Mouse (Mus musculus) intestine, embryonic 14.5 days (tissue): Measurements from ENCODE around the gene Kcne1l. TPM values are rescaled to one million over a fixed set of nuclear protein-coding genes. Genes with fewer than 3 reads are reported as not detected.

Experiments
- ATAC-seq: fragments of 200-750 bp; cut with Nextera tagmentation; replicated peaks from 2 replicates; pipeline ENCODE4 v1.8.0; 2017; ENCODE audit warnings: low read depth, moderate number of reproducible peaks, moderate TSS enrichment, moderate library complexity; ENCODE audit not compliant: low FRiP score, low TSS enrichment
- DNase-seq: peaks from one replicate; pipeline ENCODE4 v3.0.0-alpha.2; 2018; ENCODE audit warnings: low spot score
- H3K27ac ChIP-seq: fragments of 300-500 bp; sonication (generic); 2 replicates; pipeline ENCODE4 v1.5.1; 2014; ENCODE audit warnings: low read depth, mild to moderate bottlenecking, control low read depth
- H3K27me3 ChIP-seq: fragments of 300-500 bp; sonication (generic); replicated peaks from 2 replicates; pipeline ENCODE4 v1.6.1; 2014; ENCODE audit warnings: low read length, control low read depth; ENCODE audit not compliant: control insufficient read depth, insufficient read depth
- H3K36me3 ChIP-seq: fragments of 300-500 bp; sonication (generic); 2 replicates; pipeline ENCODE4 v1.6.1; 2014; ENCODE audit warnings: low read length, control low read depth; ENCODE audit not compliant: control insufficient read depth, insufficient read depth
- H3K4me1 ChIP-seq: fragments of 300-500 bp; sonication (generic); replicated peaks from 2 replicates; pipeline ENCODE4 v1.6.1; 2014; ENCODE audit warnings: low read length, control low read depth, mixed read lengths; ENCODE audit not compliant: control insufficient read depth, insufficient read depth
- H3K4me2 ChIP-seq: fragments of 300-500 bp; sonication (generic); 2 replicates; pipeline ENCODE4 v1.6.1; 2014; ENCODE audit warnings: low read length
- H3K4me3 ChIP-seq: fragments of 300-500 bp; sonication (generic); 2 replicates; pipeline ENCODE4 v1.5.1; 2014; ENCODE audit warnings: low read depth, low read length, control low read depth, mixed read lengths
- H3K9ac ChIP-seq: fragments of 300-500 bp; sonication (generic); 2 replicates; pipeline ENCODE4 v1.6.1; 2014; ENCODE audit warnings: mild to moderate bottlenecking, low read length
- H3K9me3 ChIP-seq: fragments of 300-500 bp; sonication (generic); 2 replicates; pipeline ENCODE4 v1.6.1; 2016; ENCODE audit warnings: low read length, control low read depth; ENCODE audit not compliant: control insufficient read depth
- WGBS: fragments of 180-500 bp; shearing (Covaris S2); extraction: QIAGEN DNeasy Blood & Tissue Kit; methylation state at CpG from one replicate; pipeline ENCODE4 v1.1.7; 2014; 5-methylcytosine and 5-hydroxymethylcytosine counted together
- polyA plus RNA-seq: library from polyadenylated mRNA; unstranded; fragments of >200 nt; fragmentation: Nextera tagmentation; extraction: Ambion mirVana; gene quantifications from 2 replicates; pipeline ENCODE4 v1.2.1, GENCODE M21; 2014

The Kcne1l gene
- polyA plus RNA-seq, result 47.4 and 56.4 TPM in 2 replicates

DNA sequence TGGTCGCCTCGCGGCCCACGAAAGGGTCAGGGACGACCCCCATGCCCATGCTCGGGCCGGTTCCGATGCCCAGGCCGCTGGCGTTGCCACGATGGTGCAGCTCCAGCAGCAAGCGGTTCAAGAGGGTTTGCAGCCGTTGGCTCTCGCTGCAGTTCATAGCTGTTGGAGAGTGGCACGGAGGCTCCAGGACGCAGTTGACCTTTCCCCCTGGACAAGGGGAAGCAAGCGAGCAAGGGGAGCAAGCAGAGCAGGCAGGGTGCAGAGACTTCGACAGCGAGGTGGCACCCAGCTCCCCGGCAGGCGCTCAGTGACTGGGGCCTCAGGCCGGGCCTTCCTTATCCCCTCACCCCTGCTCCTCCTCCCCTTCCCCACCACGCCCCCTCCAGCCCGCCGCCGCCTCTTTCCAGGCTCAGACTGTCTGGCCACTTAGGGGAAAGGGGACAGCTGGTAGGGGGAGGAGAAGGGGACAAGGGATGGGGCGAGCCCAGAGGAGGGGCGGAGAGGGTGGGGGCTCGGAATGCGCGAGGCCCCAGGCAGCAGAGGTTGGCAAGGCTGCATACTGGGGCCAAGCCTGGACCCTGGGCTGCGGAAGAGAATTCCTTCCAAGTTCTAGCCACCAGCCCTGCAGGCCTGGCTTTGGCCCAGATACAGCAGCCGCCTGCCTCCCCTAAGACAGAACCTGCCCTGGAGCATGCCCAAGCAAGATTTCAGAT, at the start of gene Kcne1l:
Gene Kcne1l (minus strand): TSS at position 426 of the 713 bp plus-strand sequence.
- Histone ChIP-seq H3K4me3 (peak within 1 kb of the TSS; percentile 25), H3K27ac (no peak within 1 kb of the TSS), H3K9ac (0 out of 2 replicates have a peak within 1 kb of the TSS, but pooled peaks have one; percentile 7), H3K4me2 (peak within 1 kb of the TSS; percentile 50), H3K9me3 (no peaks in the 10 kb centered on the region), H3K27me3 (peaks cover 9% of the 10 kb centered on the region), H3K4me1 (no peaks in the 10 kb centered on the region; the same call in 1 of the 2 replicates), H3K36me3 (no peaks in the 10 kb centered on the region)
- ATAC-seq, result peak; percentile 53
- WGBS, result 18% methylated on average over 32 of the region's 33 CpGs
- DNase-seq, result peak; percentile 54

GRCm38 (mm10) chrX:142336207-142336606, 30.1 kb upstream of the Kcne1l start:
- no peaks in the 10 kb centered on the region for H3K27me3 ChIP-seq
- no peak overlapping the region for H3K9ac ChIP-seq
- H3K4me3 ChIP-seq, result no peak overlapping the region
- H3K9me3 ChIP-seq, result no peaks in the 10 kb centered on the region
- H3K4me2 ChIP-seq, result no peak overlapping the region
- ATAC-seq (no peak), DNase-seq (no peak)
- no peak overlapping the region for H3K27ac ChIP-seq
- WGBS, result 94% methylated on average over 6 of the region's 6 CpGs
- no peaks in the 10 kb centered on the region for H3K36me3 ChIP-seq
- no peaks in the 10 kb centered on the region for H3K4me1 ChIP-seq

- 89% methylated on average over 5 of the region's 5 CpGs for WGBS
- no peak for ATAC-seq
- no peak overlapping the region for H3K4me2 ChIP-seq
- no peak overlapping the region for H3K9ac ChIP-seq
- H3K27ac ChIP-seq, result no peak overlapping the region
- H3K9me3 ChIP-seq, result no peaks in the 10 kb centered on the region
- H3K4me3 ChIP-seq, result no peak overlapping the region
- no peaks in the 10 kb centered on the region for H3K27me3 ChIP-seq
- no peak for DNase-seq
- no peaks in the 10 kb centered on the region for H3K36me3 ChIP-seq
- no peaks in the 10 kb centered on the region for H3K4me1 ChIP-seq
Measured at GRCm38 (mm10) chrX:142335502-142335901, 29.4 kb upstream of the Kcne1l start.

DNA sequence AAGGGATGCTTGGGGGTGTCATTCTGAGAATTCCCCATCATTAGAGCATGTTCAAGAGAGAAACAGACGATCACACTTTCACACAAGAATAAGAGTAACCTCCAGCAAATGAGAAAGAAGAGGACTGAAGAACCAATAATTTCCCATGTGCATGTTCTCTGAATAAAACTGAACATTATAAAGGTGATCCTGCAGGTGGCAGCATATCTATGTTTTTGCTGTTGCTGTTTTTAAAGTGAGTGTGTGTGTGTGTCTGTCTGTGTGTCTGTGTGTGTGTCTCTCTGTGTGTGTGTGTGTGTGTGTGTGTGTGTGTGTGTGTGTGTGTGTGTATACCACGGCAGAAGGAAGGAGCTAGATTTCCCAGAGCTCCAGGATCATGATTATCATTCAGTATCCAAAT, 19.7 kb upstream of the Kcne1l start:
- Histone ChIP-seq H3K4me2 (no peak overlapping the region), H3K9me3 (no peaks in the 10 kb centered on the region), H3K4me3 (no peak overlapping the region), H3K27me3 (no peaks in the 10 kb centered on the region), H3K36me3 (no peaks in the 10 kb centered on the region), H3K27ac (no peak overlapping the region), H3K9ac (no peak overlapping the region), H3K4me1 (no peaks in the 10 kb centered on the region)
- DNase-seq, result no peak
- WGBS, result 64% methylated on average over 2 of the region's 2 CpGs
- ATAC-seq, result no peak

DNA sequence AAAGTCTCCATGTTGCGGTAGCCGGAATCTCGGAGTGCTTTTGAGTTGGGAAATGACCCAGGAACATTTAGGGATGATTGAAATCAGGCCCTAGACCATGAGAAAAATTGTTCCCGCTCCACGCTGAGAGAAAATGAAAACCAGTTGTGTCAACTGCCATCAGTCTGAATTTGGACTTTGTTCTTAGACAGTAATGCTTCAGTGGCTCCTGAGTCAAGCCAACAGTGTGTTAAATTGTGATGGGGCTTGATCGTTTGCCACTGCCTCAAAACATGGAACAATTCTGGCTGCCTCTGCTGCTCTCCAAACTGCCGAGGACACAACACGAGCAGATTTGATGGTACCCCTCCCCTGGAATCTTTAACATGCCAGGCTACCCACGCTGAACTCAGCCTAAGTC, 10.0 kb upstream of the Kcne1l start:
- WGBS, result 78% methylated on average over 9 of the region's 9 CpGs
- ATAC-seq, result no peak

DNA sequence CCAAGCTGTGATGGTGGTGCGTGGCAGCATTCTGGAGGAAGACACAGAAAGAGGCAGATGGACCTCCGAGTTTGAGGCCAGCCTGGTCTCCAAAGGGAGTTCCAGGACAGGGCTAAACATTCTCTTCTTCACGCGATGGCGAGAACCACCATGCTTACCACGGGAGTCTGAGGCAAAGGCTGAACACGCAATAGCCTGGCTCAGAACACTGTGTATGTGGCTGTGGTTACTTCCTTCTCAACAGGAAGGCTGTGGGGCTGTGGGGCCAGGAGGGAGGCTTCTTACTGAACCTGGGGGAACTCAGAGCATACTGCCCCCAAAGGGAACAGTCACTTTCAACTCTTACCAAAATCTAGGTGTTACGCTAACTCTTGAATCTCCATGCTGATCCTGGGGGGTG, 9.2 kb upstream of the Kcne1l start:
- no peaks in the 10 kb centered on the region for H3K9me3 ChIP-seq
- no peak for ATAC-seq
- WGBS, result 80% methylated on average over 8 of the region's 8 CpGs

More for the DNA sequence above, 10.0 kb upstream of the Kcne1l start:
- DNase-seq, result no peak
- no peaks in the 10 kb centered on the region for H3K36me3 ChIP-seq
- no peak overlapping the region for H3K9ac ChIP-seq
- no peak overlapping the region for H3K4me3 ChIP-seq
- no peaks in the 10 kb centered on the region for H3K4me1 ChIP-seq
- H3K27me3 ChIP-seq, result 0 out of 2 replicates have a peak, but pooled peaks cover 2% of the 10 kb centered on the region
- no peak overlapping the region for H3K4me2 ChIP-seq
- no peak overlapping the region for H3K27ac ChIP-seq
- no peaks in the 10 kb centered on the region for H3K9me3 ChIP-seq

DNA sequence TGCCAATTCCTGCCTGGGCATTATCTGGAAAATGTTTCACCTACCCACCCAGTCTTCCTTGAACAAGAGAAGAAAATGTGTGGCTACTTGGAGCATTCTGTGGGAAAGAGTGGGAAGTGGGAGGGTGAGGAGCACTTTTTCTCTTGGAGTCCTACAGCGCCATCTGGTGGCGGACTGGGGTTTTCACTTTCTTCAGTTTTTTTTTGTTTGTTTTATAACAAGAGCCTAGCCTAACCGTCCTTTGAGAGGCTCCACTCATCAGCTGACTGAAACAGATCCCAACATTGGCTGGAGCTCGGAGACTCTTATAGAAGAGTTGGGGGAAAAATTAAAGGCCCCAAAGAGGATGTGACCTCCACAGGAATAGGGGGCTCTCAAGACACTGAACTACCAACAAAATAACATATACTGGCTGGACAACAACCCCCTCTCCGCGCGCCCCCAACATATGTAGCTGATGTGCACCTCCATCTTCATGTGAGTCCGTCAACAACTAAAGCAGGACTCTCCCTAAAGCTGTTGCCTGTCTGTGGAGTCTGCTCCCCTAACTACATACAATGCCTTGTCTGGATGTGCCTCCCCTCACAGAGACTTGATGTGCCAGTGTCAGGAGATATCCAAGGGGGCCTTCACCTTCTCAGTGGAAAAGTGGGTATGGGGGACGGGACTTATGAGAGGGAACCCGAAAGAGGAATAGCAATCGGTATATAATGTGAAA, 8.4 kb upstream of the Kcne1l start:
- no peak overlapping the region for H3K27ac ChIP-seq
- no peak overlapping the region for H3K4me3 ChIP-seq
- 46% methylated on average over 11 of the region's 11 CpGs for WGBS
- H3K36me3 ChIP-seq, result no peaks in the 10 kb centered on the region
- no peak overlapping the region for H3K4me2 ChIP-seq
- 0 out of 2 replicates have a peak, but pooled peaks cover 2% of the 10 kb centered on the region for H3K27me3 ChIP-seq
- no peaks in the 10 kb centered on the region for H3K4me1 ChIP-seq
- DNase-seq (peak; percentile 84), ATAC-seq (no peak)
- H3K9me3 ChIP-seq, result no peaks in the 10 kb centered on the region
- H3K9ac ChIP-seq, result no peak overlapping the region

More for the DNA sequence above, 9.2 kb upstream of the Kcne1l start:
- Histone ChIP-seq H3K4me2 (no peak overlapping the region), H3K27me3 (0 out of 2 replicates have a peak, but pooled peaks cover 2% of the 10 kb centered on the region), H3K36me3 (no peaks in the 10 kb centered on the region), H3K4me1 (no peaks in the 10 kb centered on the region), H3K4me3 (no peak overlapping the region), H3K9ac (no peak overlapping the region), H3K27ac (no peak overlapping the region)
- DNase-seq, result no peak

DNA sequence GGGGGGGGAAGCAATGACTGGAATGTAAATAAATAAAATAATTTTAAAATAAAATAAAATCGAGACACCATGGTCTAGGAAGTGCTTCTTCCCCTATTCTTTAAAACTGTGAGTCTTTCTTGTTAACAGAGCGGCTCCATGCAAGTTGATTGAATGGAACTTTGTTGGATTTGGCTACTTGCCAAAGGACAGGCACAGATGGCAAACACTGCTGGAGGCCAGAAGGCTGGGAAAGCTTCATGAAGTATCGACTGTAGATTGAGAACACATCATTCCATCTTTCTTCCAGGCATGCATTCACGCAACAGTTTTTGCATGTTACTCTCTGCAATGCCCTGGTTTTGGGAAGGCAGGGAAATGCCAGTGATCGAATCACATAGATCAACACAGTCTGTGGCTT, 4.3 kb upstream of the Kcne1l start:
- no peak overlapping the region for H3K9ac ChIP-seq
- H3K27ac ChIP-seq, result no peak overlapping the region
- no peaks in the 10 kb centered on the region; the same call in 1 of the 2 replicates for H3K4me1 ChIP-seq
- H3K9me3 ChIP-seq, result no peaks in the 10 kb centered on the region
- H3K27me3 ChIP-seq, result peaks cover 8% of the 10 kb centered on the region; the same call in 1 of the 2 replicates
- 54% methylated on average over 5 of the region's 5 CpGs for WGBS
- DNase-seq (no peak), ATAC-seq (no peak)
- no peak overlapping the region for H3K4me2 ChIP-seq
- no peaks in the 10 kb centered on the region for H3K36me3 ChIP-seq
- no peak overlapping the region for H3K4me3 ChIP-seq
